Mouse (Mus musculus): ENCODE measurements around the gene Ppm1n. TPM values are rescaled to one million over a fixed set of nuclear protein-coding genes. Genes with fewer than 3 reads are reported as not detected.

The Ppm1n gene
- polyA plus RNA-seq, 1 experiment from 2014 or later, result not detected

DNA sequence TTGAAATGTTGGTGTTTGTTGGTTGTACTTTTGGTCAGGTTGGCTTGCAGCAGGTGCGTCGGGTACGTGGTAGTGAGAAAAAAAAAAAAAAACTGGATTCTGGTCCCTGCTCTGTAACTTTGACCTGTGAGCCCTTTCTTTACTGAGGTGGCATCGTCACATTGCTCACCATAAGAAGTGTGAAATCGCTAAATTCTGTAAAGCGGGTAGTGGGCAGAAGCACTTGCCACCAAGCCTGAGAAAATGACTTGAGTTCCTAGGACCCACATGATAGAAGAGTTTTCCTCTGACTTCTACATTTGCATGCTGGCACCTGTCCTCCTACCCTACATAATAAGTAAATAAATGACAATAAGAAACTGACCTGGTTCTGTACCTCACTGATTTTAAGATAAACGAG, 40.8 kb upstream of the Ppm1n start:
- H3K27me3 ChIP-seq (ENCODE audit: control insufficient read depth, insufficient read depth, low read length), result peaks cover 10% of the 10 kb centered on the region; the same call in 1 of the 2 replicates
- peak overlapping the region; percentile 36; the same call in 1 of the 2 replicates for H3K4me3 ChIP-seq (ENCODE audit: low read length)

DNA sequence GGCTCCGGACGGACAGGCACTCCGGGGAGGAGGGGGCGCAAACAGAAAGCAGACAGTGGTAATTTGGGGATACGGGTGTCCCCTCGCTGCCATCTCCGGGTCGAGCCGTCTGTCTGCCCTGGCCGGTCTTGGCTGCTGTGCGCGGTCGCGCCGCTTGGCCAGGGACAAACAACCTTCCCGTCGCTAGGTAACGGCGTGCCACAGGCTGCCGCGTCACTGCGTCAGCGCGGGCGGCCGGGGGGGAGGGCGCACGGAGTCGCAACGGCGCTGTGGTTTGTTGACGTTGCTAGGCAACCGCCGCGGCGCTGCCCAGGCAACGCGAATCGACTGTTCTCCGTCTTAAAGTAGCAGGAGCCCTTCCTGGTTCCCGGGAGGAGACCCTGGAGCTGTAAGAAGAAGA, 40.0 kb upstream of the Ppm1n start:
- Histone ChIP-seq H3K27ac (ENCODE audit: low read depth, low read length) (no peak overlapping the region), H3K4me1 (ENCODE audit: control insufficient read depth, insufficient read depth, low read length) (0 out of 2 replicates have a peak, but pooled peaks cover 4% of the 10 kb centered on the region), H3K27me3 (ENCODE audit: control insufficient read depth, insufficient read depth, low read length) (peaks cover 10% of the 10 kb centered on the region; the same call in 1 of the 2 replicates), H3K9ac (ENCODE audit: low read depth, low read length) (peak overlapping the region; percentile 56), H3K4me3 (ENCODE audit: low read length) (peak overlapping the region; percentile 36), H3K4me2 (replicated peaks; ENCODE audit: low read depth, low read length) (peak overlapping the region; percentile 65), H3K9me3 (ENCODE audit: control insufficient read depth, low read length) (no peaks in the 10 kb centered on the region), H3K36me3 (ENCODE audit: control insufficient read depth, insufficient read depth, low read length) (no peaks in the 10 kb centered on the region)
- peak; percentile 94 for ATAC-seq (ENCODE audit: low FRiP score, low TSS enrichment)
- WGBS, result under 1% methylated on average over 40 of the region's 41 CpGs

More for the DNA sequence above, 40.8 kb upstream of the Ppm1n start:
- peak overlapping the region; percentile 65 for H3K4me2 ChIP-seq (replicated peaks; ENCODE audit: low read depth, low read length)
- no peaks in the 10 kb centered on the region for H3K36me3 ChIP-seq (ENCODE audit: control insufficient read depth, insufficient read depth, low read length)
- WGBS, result 39% methylated on average over 7 of the region's 7 CpGs
- 0 out of 2 replicates have a peak, but pooled peaks cover 4% of the 10 kb centered on the region for H3K4me1 ChIP-seq (ENCODE audit: control insufficient read depth, insufficient read depth, low read length)
- ATAC-seq (ENCODE audit: low FRiP score, low TSS enrichment), result no peak
- H3K9ac ChIP-seq (ENCODE audit: low read depth, low read length), result peak overlapping the region; percentile 40; the same call in 1 of the 2 replicates
- no peaks in the 10 kb centered on the region for H3K9me3 ChIP-seq (ENCODE audit: control insufficient read depth, low read length)
- no peak overlapping the region for H3K27ac ChIP-seq (ENCODE audit: low read depth, low read length)

- 19% methylated on average over 9 of the region's 9 CpGs for WGBS
These were observed 39.6 kb upstream of the Ppm1n start for GRCm38 (mm10) chr7:19319458-19319857.

DNA sequence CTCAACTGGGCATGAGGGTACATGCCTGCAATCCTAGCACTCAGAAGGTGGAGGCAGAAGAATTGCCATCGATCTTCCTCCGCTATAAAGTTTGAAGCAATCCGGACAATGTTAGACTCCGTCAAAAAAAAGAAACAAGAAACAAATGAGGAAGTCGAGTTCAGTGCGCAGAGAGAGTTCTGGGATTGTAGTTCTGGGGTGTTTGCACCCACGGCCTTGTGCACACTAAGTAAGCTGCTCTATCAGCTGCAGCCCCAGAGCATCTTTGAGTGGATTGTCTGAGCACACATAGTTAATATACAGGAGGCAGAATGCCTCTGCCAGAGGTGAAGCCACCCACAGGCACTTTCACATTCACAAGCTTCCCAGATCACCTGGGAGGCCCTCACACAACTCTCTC, 38.8 kb upstream of the Ppm1n start:
- Histone ChIP-seq H3K36me3 (ENCODE audit: control insufficient read depth, insufficient read depth, low read length) (no peaks in the 10 kb centered on the region), H3K4me1 (ENCODE audit: control insufficient read depth, insufficient read depth, low read length) (0 out of 2 replicates have a peak, but pooled peaks cover 4% of the 10 kb centered on the region), H3K4me2 (replicated peaks; ENCODE audit: low read depth, low read length) (no peak overlapping the region), H3K27ac (ENCODE audit: low read depth, low read length) (no peak overlapping the region), H3K9me3 (ENCODE audit: control insufficient read depth, low read length) (no peaks in the 10 kb centered on the region), H3K4me3 (ENCODE audit: low read length) (no peak overlapping the region), H3K27me3 (ENCODE audit: control insufficient read depth, insufficient read depth, low read length) (peaks cover 10% of the 10 kb centered on the region; the same call in 1 of the 2 replicates), H3K9ac (ENCODE audit: low read depth, low read length) (no peak overlapping the region)
- ATAC-seq (ENCODE audit: low FRiP score, low TSS enrichment), result no peak
- 75% methylated on average over 7 of the region's 7 CpGs for WGBS

More at GRCm38 (mm10) chr7:19319458-19319857, 39.6 kb upstream of the Ppm1n start:
- no peaks in the 10 kb centered on the region for H3K9me3 ChIP-seq (ENCODE audit: control insufficient read depth, low read length)
- H3K4me3 ChIP-seq (ENCODE audit: low read length), result peak overlapping the region; percentile 36
- H3K4me2 ChIP-seq (replicated peaks; ENCODE audit: low read depth, low read length), result peak overlapping the region; percentile 65
- H3K36me3 ChIP-seq (ENCODE audit: control insufficient read depth, insufficient read depth, low read length), result no peaks in the 10 kb centered on the region
- H3K27me3 ChIP-seq (ENCODE audit: control insufficient read depth, insufficient read depth, low read length), result peaks cover 10% of the 10 kb centered on the region; the same call in 1 of the 2 replicates
- no peak overlapping the region for H3K27ac ChIP-seq (ENCODE audit: low read depth, low read length)
- ATAC-seq (ENCODE audit: low FRiP score, low TSS enrichment), result peak; percentile 63
- 0 out of 2 replicates have a peak, but pooled peaks cover 4% of the 10 kb centered on the region for H3K4me1 ChIP-seq (ENCODE audit: control insufficient read depth, insufficient read depth, low read length)
- H3K9ac ChIP-seq (ENCODE audit: low read depth, low read length), result peak overlapping the region; percentile 56

GRCm38 (mm10) chr7:19318201-19318600, 38.3 kb upstream of the Ppm1n start:
- no peaks in the 10 kb centered on the region for H3K36me3 ChIP-seq (ENCODE audit: control insufficient read depth, insufficient read depth, low read length)
- 0 out of 2 replicates have a peak, but pooled peaks cover 4% of the 10 kb centered on the region for H3K4me1 ChIP-seq (ENCODE audit: control insufficient read depth, insufficient read depth, low read length)
- H3K27ac ChIP-seq (ENCODE audit: low read depth, low read length), result no peak overlapping the region
- ATAC-seq (ENCODE audit: low FRiP score, low TSS enrichment), result no peak
- 71% methylated on average over 2 of the region's 2 CpGs for WGBS
- H3K4me3 ChIP-seq (ENCODE audit: low read length), result no peak overlapping the region
- H3K9me3 ChIP-seq (ENCODE audit: control insufficient read depth, low read length), result no peaks in the 10 kb centered on the region
- H3K4me2 ChIP-seq (replicated peaks; ENCODE audit: low read depth, low read length), result no peak overlapping the region
- H3K9ac ChIP-seq (ENCODE audit: low read depth, low read length), result no peak overlapping the region
- peaks cover 10% of the 10 kb centered on the region; the same call in 1 of the 2 replicates for H3K27me3 ChIP-seq (ENCODE audit: control insufficient read depth, insufficient read depth, low read length)

DNA sequence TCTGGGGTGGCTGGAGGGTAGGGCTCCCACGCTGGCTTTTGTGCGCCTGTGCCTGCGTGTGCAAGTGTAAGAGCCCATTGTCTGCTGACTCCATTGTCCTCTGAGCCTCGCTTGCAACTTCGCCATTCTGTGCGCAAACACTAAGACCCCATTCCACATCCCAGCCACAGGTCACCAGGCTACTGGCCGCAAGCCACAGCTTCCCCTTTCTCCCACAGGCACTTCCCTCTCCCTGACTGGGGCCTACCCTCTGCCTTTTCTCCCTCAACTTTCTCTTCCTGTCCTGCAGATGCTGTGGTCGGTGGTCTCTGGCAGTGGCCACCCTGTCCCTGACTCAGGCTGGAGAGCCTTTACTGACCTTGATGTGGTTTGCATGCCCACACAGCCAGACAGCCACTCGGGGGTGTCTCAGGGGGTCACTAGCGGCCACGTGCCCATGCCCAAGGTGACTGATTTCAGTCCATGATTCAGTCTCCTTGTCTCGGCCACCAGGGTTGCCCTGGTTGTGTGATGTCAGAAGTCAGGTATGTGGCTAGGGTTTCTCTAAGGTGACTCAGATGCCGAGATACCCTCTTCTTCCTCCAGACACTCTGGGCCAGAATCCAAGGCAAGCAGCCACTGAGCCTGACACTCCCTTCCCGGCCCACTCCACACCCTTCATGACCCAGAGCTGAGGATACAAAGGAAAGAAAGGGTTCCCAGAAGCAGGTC, 36.7 kb upstream of the Ppm1n start:
- Histone ChIP-seq H3K9ac (ENCODE audit: low read depth, low read length) (no peak overlapping the region), H3K4me1 (ENCODE audit: control insufficient read depth, insufficient read depth, low read length) (0 out of 2 replicates have a peak, but pooled peaks cover 4% of the 10 kb centered on the region), H3K9me3 (ENCODE audit: control insufficient read depth, low read length) (no peaks in the 10 kb centered on the region), H3K4me3 (ENCODE audit: low read length) (no peak overlapping the region), H3K36me3 (ENCODE audit: control insufficient read depth, insufficient read depth, low read length) (no peaks in the 10 kb centered on the region), H3K27ac (ENCODE audit: low read depth, low read length) (no peak overlapping the region), H3K27me3 (ENCODE audit: control insufficient read depth, insufficient read depth, low read length) (peaks cover 7% of the 10 kb centered on the region; the same call in 1 of the 2 replicates), H3K4me2 (replicated peaks; ENCODE audit: low read depth, low read length) (no peak overlapping the region)
- 60% methylated on average over 14 of the region's 14 CpGs for WGBS
- no peak for ATAC-seq (ENCODE audit: low FRiP score, low TSS enrichment)

DNA sequence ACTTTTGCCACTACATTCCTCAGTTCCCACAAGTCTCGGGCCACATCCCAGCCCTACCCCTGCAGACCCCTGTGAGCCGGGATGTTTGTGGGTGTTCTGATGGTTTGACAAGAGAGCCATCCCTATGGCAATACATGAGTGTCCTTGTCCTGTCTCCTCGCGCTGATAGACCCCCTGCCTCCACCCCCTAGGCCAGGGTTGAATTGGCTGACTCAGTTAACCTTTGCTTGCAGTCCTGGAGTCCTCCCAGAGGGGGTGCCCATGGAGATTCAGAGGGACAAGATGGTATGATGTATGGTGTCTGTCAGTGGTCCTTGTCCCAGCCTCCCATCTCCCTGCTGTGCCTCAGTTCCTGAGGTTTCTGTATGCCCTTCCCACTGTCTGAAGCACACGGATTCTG, 34.2 kb upstream of the Ppm1n start:
- no peaks in the 10 kb centered on the region for H3K36me3 ChIP-seq (ENCODE audit: control insufficient read depth, insufficient read depth, low read length)
- 51% methylated on average over 5 of the region's 5 CpGs for WGBS
- H3K9ac ChIP-seq (ENCODE audit: low read depth, low read length), result no peak overlapping the region
- H3K4me2 ChIP-seq (replicated peaks; ENCODE audit: low read depth, low read length), result no peak overlapping the region
- H3K4me1 ChIP-seq (ENCODE audit: control insufficient read depth, insufficient read depth, low read length), result no peaks in the 10 kb centered on the region
- H3K27me3 ChIP-seq (ENCODE audit: control insufficient read depth, insufficient read depth, low read length), result peaks cover 7% of the 10 kb centered on the region; the same call in 1 of the 2 replicates
- no peak overlapping the region for H3K27ac ChIP-seq (ENCODE audit: low read depth, low read length)
- no peak for ATAC-seq (ENCODE audit: low FRiP score, low TSS enrichment)
- H3K4me3 ChIP-seq (ENCODE audit: low read length), result no peak overlapping the region
- no peaks in the 10 kb centered on the region for H3K9me3 ChIP-seq (ENCODE audit: control insufficient read depth, low read length)

GRCm38 (mm10) chr7:19311991-19312390, 32.1 kb upstream of the Ppm1n start:
- H3K9ac ChIP-seq (ENCODE audit: low read depth, low read length), result no peak overlapping the region
- no peak overlapping the region for H3K27ac ChIP-seq (ENCODE audit: low read depth, low read length)
- peaks cover 4% of the 10 kb centered on the region; the same call in 1 of the 2 replicates for H3K4me1 ChIP-seq (ENCODE audit: control insufficient read depth, insufficient read depth, low read length)
- H3K4me3 ChIP-seq (ENCODE audit: low read length), result no peak overlapping the region
- H3K9me3 ChIP-seq (ENCODE audit: control insufficient read depth, low read length), result no peaks in the 10 kb centered on the region
- WGBS, result 42% methylated on average over 4 of the region's 4 CpGs
- ATAC-seq (ENCODE audit: low FRiP score, low TSS enrichment), result no peak
- peaks cover 3% of the 10 kb centered on the region for H3K27me3 ChIP-seq (ENCODE audit: control insufficient read depth, insufficient read depth, low read length)
- H3K4me2 ChIP-seq (replicated peaks; ENCODE audit: low read depth, low read length), result no peak overlapping the region
- H3K36me3 ChIP-seq (ENCODE audit: control insufficient read depth, insufficient read depth, low read length), result no peaks in the 10 kb centered on the region

All from kidney, embryonic 14.5 days (tissue).